Mouse (Mus musculus): Measurements from ENCODE around the gene Brd4. TPM values are rescaled to one million over a fixed set of nuclear protein-coding genes. Genes with fewer than 3 reads are reported as not detected.

Gene Brd4
- 49.2 and 49.7 TPM in 2 replicates for total RNA-seq (2014; rRNA removed)
- 68.0 and 81.6 TPM in 2 replicates for polyA plus RNA-seq (2015; fragmentation: Nextera tagmentation; extraction: Ambion mirVana)

DNA sequence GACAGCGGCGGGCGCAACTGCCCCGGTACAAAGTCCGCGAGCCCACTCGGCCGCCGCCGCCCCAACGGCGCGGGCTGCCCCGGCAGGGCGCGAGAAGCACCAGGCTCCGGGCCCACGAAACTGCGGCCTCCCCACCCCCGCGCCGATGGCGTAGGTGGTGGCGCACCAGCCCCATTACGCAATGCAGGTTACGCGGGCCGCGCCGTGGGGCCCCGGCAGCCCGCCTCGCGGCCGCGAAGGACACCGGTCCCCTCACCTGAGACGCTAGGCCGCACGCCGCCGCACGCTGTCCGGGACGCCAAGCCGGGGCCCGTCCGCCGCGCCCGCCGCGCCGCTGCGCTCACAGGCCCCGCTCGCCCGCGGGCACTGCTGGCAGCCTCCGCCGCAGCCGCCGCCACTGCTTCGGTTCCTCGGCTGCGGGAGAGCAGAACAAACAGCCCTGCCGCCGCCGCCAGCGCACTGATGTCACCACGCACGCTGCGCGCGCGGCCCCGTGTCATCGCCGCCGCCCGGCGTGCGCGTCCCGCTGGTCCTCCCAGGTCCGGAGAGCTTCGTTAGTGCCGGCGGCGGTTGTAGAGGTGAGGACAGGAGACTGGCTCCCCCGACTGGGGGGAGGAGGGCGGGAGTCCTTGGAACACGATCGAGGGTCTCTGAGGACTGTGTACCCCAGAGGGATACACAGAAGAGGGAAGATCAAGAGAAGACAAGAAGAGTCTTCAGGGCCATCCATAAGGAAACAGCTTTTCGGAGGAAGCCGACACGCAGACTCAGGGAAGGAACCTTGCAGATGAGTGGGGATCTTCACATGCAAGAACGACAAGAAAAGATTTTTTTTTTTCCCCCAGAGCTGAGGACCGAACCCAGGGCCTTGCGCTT is at the start of gene Brd4:
Brd4 (minus strand) TSS at position 461 of the 876 bp plus-strand sequence.
- peak; percentile 21 for TF ChIP-seq CTCF (IDR thresholded peaks at IDR 0.05)
- H3K4me2 ChIP-seq (ENCODE audit: low read depth, low read length, poor library complexity, severe bottlenecking), result peak within 1 kb of the TSS; percentile 75
- peaks cover 4% of the 10 kb centered on the region for H3K4me1 ChIP-seq (ENCODE audit: insufficient read depth, low read length)
- H3K36me3 ChIP-seq (ENCODE audit: insufficient read depth, low read length), result no peaks in the 10 kb centered on the region
- WGBS, result under 1% methylated on average over 69 of the region's 100 CpGs
- no peaks in the 10 kb centered on the region for H3K27me3 ChIP-seq (ENCODE audit: insufficient read depth, low read length)
- DNase-seq (ENCODE audit: low spot score) (peak; percentile 94), ATAC-seq (ENCODE audit: low FRiP score) (peak; percentile 91)
- H3K9ac ChIP-seq (replicated peaks; ENCODE audit: low read length, poor library complexity, severe bottlenecking), result peak within 1 kb of the TSS; percentile 98
- peak within 1 kb of the TSS; percentile 94 for H3K4me3 ChIP-seq (ENCODE audit: low read depth, low read length)
- H3K27ac ChIP-seq (ENCODE audit: low read depth, low read length), result peak within 1 kb of the TSS; percentile 99
- H3K9me3 ChIP-seq (ENCODE audit: low read length), result no peaks in the 10 kb centered on the region

- DNase-seq (ENCODE audit: low spot score) (no peak), ATAC-seq (ENCODE audit: low FRiP score) (no peak)
- no peak overlapping the region for H3K4me3 ChIP-seq (ENCODE audit: low read depth, low read length)
- 89% methylated on average over 31 of the region's 31 CpGs for WGBS
- no peaks in the 10 kb centered on the region for H3K4me1 ChIP-seq (ENCODE audit: insufficient read depth, low read length)
- H3K36me3 ChIP-seq (ENCODE audit: insufficient read depth, low read length), result peaks cover 69% of the 10 kb centered on the region
- no peak overlapping the region for H3K4me2 ChIP-seq (ENCODE audit: low read depth, low read length, poor library complexity, severe bottlenecking)
- H3K27ac ChIP-seq (ENCODE audit: low read depth, low read length), result no peak overlapping the region
- H3K9me3 ChIP-seq (ENCODE audit: low read length), result no peaks in the 10 kb centered on the region
- no peak for TF ChIP-seq CTCF (IDR thresholded peaks at IDR 0.05)
- H3K27me3 ChIP-seq (ENCODE audit: insufficient read depth, low read length), result no peaks in the 10 kb centered on the region
- no peak overlapping the region for H3K9ac ChIP-seq (replicated peaks; ENCODE audit: low read length, poor library complexity, severe bottlenecking)
Measured at GRCm38 (mm10) chr17:32333675-32334303, 49.3 kb upstream of the Brd4 start.

- no peak overlapping the region for H3K9ac ChIP-seq (replicated peaks; ENCODE audit: low read length, poor library complexity, severe bottlenecking)
- H3K36me3 ChIP-seq (ENCODE audit: insufficient read depth, low read length), result peaks cover 18% of the 10 kb centered on the region
Measured at GRCm38 (mm10) chr17:32327501-32327900, 43.0 kb upstream of the Brd4 start.

GRCm38 (mm10) chr17:32322809-32323208 is 38.3 kb upstream of the Brd4 start:
- no peak for TF ChIP-seq CTCF (IDR thresholded peaks at IDR 0.05)
- no peak overlapping the region for H3K27ac ChIP-seq (ENCODE audit: low read depth, low read length)
- H3K27me3 ChIP-seq (ENCODE audit: insufficient read depth, low read length), result no peaks in the 10 kb centered on the region
- no peak overlapping the region for H3K4me3 ChIP-seq (ENCODE audit: low read depth, low read length)
- no peaks in the 10 kb centered on the region for H3K9me3 ChIP-seq (ENCODE audit: low read length)
- H3K36me3 ChIP-seq (ENCODE audit: insufficient read depth, low read length), result peaks cover 5% of the 10 kb centered on the region; the same call in 1 of the 2 replicates
- WGBS, result 92% methylated on average over 1 of the region's 1 CpGs
- ATAC-seq (ENCODE audit: low FRiP score), result no peak
- peaks cover 3% of the 10 kb centered on the region; the same call in 1 of the 2 replicates for H3K4me1 ChIP-seq (ENCODE audit: insufficient read depth, low read length)
- H3K4me2 ChIP-seq (ENCODE audit: low read depth, low read length, poor library complexity, severe bottlenecking), result no peak overlapping the region
- no peak for DNase-seq (ENCODE audit: low spot score)
- no peak overlapping the region for H3K9ac ChIP-seq (replicated peaks; ENCODE audit: low read length, poor library complexity, severe bottlenecking)

More at GRCm38 (mm10) chr17:32327501-32327900, 43.0 kb upstream of the Brd4 start:
- no peaks in the 10 kb centered on the region for H3K27me3 ChIP-seq (ENCODE audit: insufficient read depth, low read length)
- no peak overlapping the region for H3K27ac ChIP-seq (ENCODE audit: low read depth, low read length)
- no peaks in the 10 kb centered on the region for H3K9me3 ChIP-seq (ENCODE audit: low read length)
- DNase-seq (ENCODE audit: low spot score) (no peak), ATAC-seq (ENCODE audit: low FRiP score) (no peak)
- no peak overlapping the region for H3K4me2 ChIP-seq (ENCODE audit: low read depth, low read length, poor library complexity, severe bottlenecking)
- H3K4me3 ChIP-seq (ENCODE audit: low read depth, low read length), result no peak overlapping the region
- H3K4me1 ChIP-seq (ENCODE audit: insufficient read depth, low read length), result no peaks in the 10 kb centered on the region
- no peak for TF ChIP-seq CTCF (IDR thresholded peaks at IDR 0.05)

DNA sequence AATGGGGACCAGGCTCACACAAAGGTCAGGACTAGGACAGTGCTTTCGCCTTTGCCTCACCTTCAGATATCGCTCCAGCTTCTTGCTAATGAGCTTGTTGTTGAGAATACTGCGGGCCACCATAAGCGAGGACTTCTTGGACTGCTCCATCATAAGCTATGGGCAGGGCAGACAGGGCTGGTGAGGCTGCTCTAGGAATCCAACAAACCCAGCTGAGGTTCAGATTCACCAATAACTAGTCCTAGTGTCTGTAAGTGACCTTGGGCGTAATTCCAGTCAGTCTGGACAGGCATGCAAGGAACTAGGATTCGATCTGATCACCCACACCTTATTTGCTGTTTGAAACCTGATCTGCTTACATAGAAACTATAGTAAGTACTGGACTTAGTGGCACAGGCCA is 37.3 kb upstream of the Brd4 start:
- peaks cover 3% of the 10 kb centered on the region; the same call in 1 of the 2 replicates for H3K4me1 ChIP-seq (ENCODE audit: insufficient read depth, low read length)
- 29% methylated on average over 6 of the region's 6 CpGs for WGBS
- peak overlapping the region; percentile 77 for H3K9ac ChIP-seq (replicated peaks; ENCODE audit: low read length, poor library complexity, severe bottlenecking)
- DNase-seq (ENCODE audit: low spot score) (peak; percentile 3), ATAC-seq (ENCODE audit: low FRiP score) (0 out of 2 replicates have a peak, but pooled peaks have one; percentile 0)
- H3K27me3 ChIP-seq (ENCODE audit: insufficient read depth, low read length), result no peaks in the 10 kb centered on the region
- no peak for TF ChIP-seq CTCF (IDR thresholded peaks at IDR 0.05)
- H3K4me3 ChIP-seq (ENCODE audit: low read depth, low read length), result peak overlapping the region; percentile 83
- no peaks in the 10 kb centered on the region for H3K9me3 ChIP-seq (ENCODE audit: low read length)
- peak overlapping the region; percentile 67 for H3K4me2 ChIP-seq (ENCODE audit: low read depth, low read length, poor library complexity, severe bottlenecking)
- H3K36me3 ChIP-seq (ENCODE audit: insufficient read depth, low read length), result peaks cover 13% of the 10 kb centered on the region
- peak overlapping the region; percentile 91 for H3K27ac ChIP-seq (ENCODE audit: low read depth, low read length)

Measured in midbrain, postnatal 0 days (tissue).